Mouse (Mus musculus): ENCODE results near the gene Olfr348.

Olfr348 gene

DNA sequence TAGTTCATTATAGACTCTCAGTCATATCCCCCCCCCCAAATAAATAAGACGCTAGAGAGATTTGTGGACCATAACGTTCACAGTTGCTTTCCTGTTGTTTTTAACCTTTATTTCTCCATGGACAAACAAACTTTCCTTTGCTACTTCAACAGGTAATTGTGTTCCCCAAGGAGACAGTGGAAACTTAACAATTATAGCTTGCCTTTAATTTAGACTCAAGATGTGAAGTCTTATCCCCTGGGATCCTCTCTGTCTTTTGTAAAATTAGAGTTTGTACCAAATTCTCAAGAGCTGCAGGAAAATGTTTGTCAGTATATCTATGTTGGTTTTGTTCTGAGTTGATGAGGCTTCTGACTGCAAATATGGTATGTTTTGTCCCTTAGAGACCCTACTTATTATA is at the start of gene Olfr348:
Gene Olfr348, plus strand, starts transcription at position 301 of the 400 bp plus-strand sequence.
- DNase-seq (ENCODE audit: low spot score), result no peak

DNA sequence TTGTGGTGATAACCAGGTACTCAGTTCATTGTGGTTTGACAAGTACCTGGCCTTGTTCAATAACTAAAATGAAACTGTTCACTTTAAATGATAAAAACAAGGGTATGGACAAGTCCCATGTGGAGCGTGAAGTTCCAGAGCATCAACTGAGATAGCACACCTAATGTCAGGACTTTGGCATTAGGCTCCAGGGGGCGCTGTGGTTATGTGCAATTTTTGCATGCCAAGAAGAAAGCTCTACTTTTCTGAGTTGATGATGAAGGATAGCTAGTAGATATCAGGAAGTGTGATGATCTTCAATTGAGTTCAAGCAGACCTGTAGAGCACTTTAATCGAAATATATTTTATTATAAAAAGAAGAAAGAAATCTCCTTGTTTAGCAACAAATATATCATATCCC is 47.9 kb upstream of the Olfr348 start:
- DNase-seq (ENCODE audit: low spot score), result no peak

DNA sequence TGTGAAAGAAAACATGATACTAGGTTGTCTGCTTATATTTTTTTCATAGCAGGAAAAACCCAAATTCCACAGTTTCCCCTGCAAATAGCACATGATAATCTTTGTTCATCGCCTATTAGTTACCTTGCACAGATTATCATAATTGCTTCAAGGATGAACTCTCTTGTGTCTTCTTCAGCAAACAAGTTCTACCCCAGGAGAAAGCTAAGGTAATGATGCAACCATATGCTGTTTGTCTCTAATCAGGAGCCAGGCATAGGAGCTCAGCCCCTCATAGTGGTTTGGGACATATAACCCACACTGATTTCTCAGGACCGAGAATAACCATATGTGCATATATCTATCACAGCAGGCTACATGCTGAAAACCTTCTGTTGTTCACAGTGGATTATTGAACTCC is 6.2 kb downstream of the Olfr348 start, which contains the start of gene Olfr50:
Gene Olfr50, plus strand, starts transcription at position 301 of the 400 bp plus-strand sequence.
- no peak for DNase-seq (ENCODE audit: low spot score)

DNA sequence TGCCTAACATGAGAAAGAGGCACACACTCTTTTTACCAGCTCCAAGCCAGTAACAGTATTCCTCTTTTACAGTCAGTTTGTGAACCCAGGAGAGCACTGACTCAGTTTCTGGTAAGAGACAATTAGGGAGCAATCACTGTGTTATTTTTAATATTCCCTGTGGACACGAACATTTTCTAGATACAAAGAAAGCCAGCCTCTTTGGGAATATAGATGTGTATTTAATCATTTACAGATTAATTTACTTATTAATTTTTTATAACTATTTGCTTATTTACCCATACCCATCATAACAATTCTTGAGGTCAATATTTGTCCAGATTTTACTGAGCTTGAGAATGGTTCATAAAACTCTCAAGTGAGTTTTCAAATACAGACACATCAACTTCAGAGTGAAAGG is 32.9 kb downstream of the Olfr348 start, which contains the start of gene Olfr3:
Gene Olfr3, minus strand, starts transcription at position 101 of the 400 bp plus-strand sequence.
- no peak for DNase-seq (ENCODE audit: low spot score)
